Mouse (Mus musculus): Measurements from ENCODE around the gene Osgin1.

DNA sequence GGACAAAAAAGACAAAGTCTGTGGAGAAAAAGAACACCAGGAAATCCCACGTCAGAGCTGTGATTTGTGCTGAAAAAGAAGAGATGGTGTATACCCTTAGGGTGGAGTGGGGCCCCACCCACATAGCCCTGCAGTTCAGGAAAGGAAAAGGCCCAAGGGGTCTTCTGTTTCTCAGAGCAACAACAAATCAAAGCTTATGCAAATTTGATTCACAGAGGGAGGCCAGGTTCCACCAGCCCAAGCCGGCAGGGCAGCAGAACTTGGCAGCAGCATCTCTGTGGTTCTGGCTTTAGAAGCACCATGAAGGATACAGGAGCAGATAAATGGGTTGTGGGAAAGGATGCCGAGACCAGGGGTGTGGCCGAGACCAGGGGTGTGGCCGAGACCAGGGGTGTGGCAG, 44.8 kb downstream of the Osgin1 start:
- TF ChIP-seq POLR2A (IDR thresholded peaks at IDR 0.05; ENCODE audit: borderline replicate concordance, low read depth, low read length) (no peak), CTCF (IDR thresholded peaks at IDR 0.05; ENCODE audit: low read depth, low read length) (no peak)

All from bone marrow macrophage, adult 2 months (primary cell).